Comparison of ENCODE assay signal across 8 mouse cellular contexts in genomic region chr7:4878186-4878585, GRCm38 (mm10). TPM values are rescaled to one million over a fixed set of nuclear protein-coding genes. Genes with fewer than 3 reads are reported as not detected.
A peak's percentile ranks its signal among the peaks of the same experiment; 100 is the strongest.
DNase-seq lines count a peak whose midpoint lies in the region; TF ChIP-seq lines count a peak whose summit lies in the region.

No protein-coding gene starts in this region.

- H3K9me3 ChIP-seq in heart, embryonic 10.5 days: no peaks in the 10 kb centered on the region

- H3K4me3 ChIP-seq in bone marrow, adult 2 months (replicated peaks; ENCODE audit: control insufficient read depth, low read depth, low read length): no peak overlapping the region
- no peak overlapping the region for H3K4me3 ChIP-seq in heart, embryonic 10.5 days

- TF ChIP-seq POLR2A in bone marrow, adult 2 months (IDR thresholded peaks at IDR 0.05; ENCODE audit: borderline replicate concordance, control insufficient read depth, low read depth, low read length): no peak

- no peaks in the 10 kb centered on the region for H3K27me3 ChIP-seq in splenic B cell, adult 2 months (ENCODE audit: control insufficient read depth, insufficient read depth, low read length, poor library complexity, severe bottlenecking)
- H3K27me3 ChIP-seq in heart, embryonic 10.5 days (ENCODE audit: insufficient read depth, poor library complexity, severe bottlenecking): no peaks in the 10 kb centered on the region

- no peaks in the 10 kb centered on the region; the same call in 1 of the 2 replicates for H3K4me1 ChIP-seq in bone marrow, adult 2 months (ENCODE audit: control insufficient read depth, insufficient read depth, low read length)
- peaks cover 8% of the 10 kb centered on the region for H3K4me1 ChIP-seq in heart, embryonic 10.5 days

- peak; percentile 30 to 61 for DNase-seq in lung, adult 18-20 months
- DNase-seq in lung, postnatal 25 days (ENCODE audit: low spot score): no peak
- DNase-seq in kidney, postnatal 25 days: peak; percentile 63 to 73
- DNase-seq in splenic B cell, adult 2 months (ENCODE audit: low read depth, low spot score): peak; percentile 65
- DNase-seq in cerebellum, adult 18-20 months: no peak
- no peak for DNase-seq in embryo, embryonic 9.5 days (ENCODE audit: extremely low spot score)
- DNase-seq in heart, embryonic 10.5 days (ENCODE audit: low spot score): no peak

- TF ChIP-seq CTCF in bone marrow, adult 2 months (IDR thresholded peaks at IDR 0.05; ENCODE audit: control insufficient read depth, insufficient read depth, low read length): peak; percentile 53

- no peaks in the 10 kb centered on the region for H3K36me3 ChIP-seq in splenic B cell, adult 2 months (ENCODE audit: control insufficient read depth, insufficient read depth, low read length, poor library complexity, severe bottlenecking)
- peaks cover 3% of the 10 kb centered on the region; the same call in 1 of the 2 replicates for H3K36me3 ChIP-seq in heart, embryonic 10.5 days

- no peak overlapping the region for H3K27ac ChIP-seq in bone marrow, adult 2 months (ENCODE audit: control insufficient read depth, insufficient read depth, low read depth, low read length, poor library complexity)
- no peak overlapping the region for H3K27ac ChIP-seq in heart, embryonic 10.5 days

RNA-seq across cellular contexts. Expression of gene Isoc2a, which starts 1.2 kb away (rescaled TPM):
- polyA plus RNA-seq in bone marrow, adult 2 months (2011; ENCODE audit: insufficient read depth, insufficient read length, low replicate concordance, missing spikeins): 10.7 and 21.3 TPM in 2 replicates
- 1.3 TPM in 2 replicates for polyA plus RNA-seq in heart, embryonic 10.5 days (2016; fragmentation: Nextera tagmentation; extraction: Ambion mirVana)

RNA-seq across cellular contexts. Expression of gene Isoc2b, which starts 8.1 kb away (rescaled TPM):
- 3.9 and 12.4 TPM in 2 replicates for polyA plus RNA-seq in bone marrow, adult 2 months (2011; ENCODE audit: insufficient read depth, insufficient read length, low replicate concordance, missing spikeins)
- 3.9 TPM in 2 replicates for polyA plus RNA-seq in heart, embryonic 10.5 days (2016; fragmentation: Nextera tagmentation; extraction: Ambion mirVana)

RNA-seq across cellular contexts. Expression of gene Gm36210, which starts 28.1 kb away (rescaled TPM):
- polyA plus RNA-seq in bone marrow, adult 2 months (2011; ENCODE audit: insufficient read depth, insufficient read length, low replicate concordance, missing spikeins): not detected in 2 replicates
- 0.18 and 0.36 TPM in 2 replicates for polyA plus RNA-seq in heart, embryonic 10.5 days (2016; fragmentation: Nextera tagmentation; extraction: Ambion mirVana)

RNA-seq across cellular contexts. Expression of gene Shisa7, which starts 33.7 kb away (rescaled TPM):
- 0.25 and 0.67 TPM in 2 replicates for polyA plus RNA-seq in bone marrow, adult 2 months (2011; ENCODE audit: insufficient read depth, insufficient read length, low replicate concordance, missing spikeins)
- polyA plus RNA-seq in heart, embryonic 10.5 days (2016; fragmentation: Nextera tagmentation; extraction: Ambion mirVana): 0.14 TPM in 1 of 2 replicates, not detected in the other

RNA-seq across cellular contexts. Expression of gene Zfp628, which starts 36.8 kb away (rescaled TPM):
- 7.6 and 10.6 TPM in 2 replicates for polyA plus RNA-seq in bone marrow, adult 2 months (2011; ENCODE audit: insufficient read depth, insufficient read length, low replicate concordance, missing spikeins)
- 2.9 and 3.5 TPM in 2 replicates for polyA plus RNA-seq in heart, embryonic 10.5 days (2016; fragmentation: Nextera tagmentation; extraction: Ambion mirVana)

Comparison
In these comparisons a context has a peak if more than half of its experiments do, and no peak if none do; other contexts are left out.
1. DNase-seq: peak in lung, adult 18-20 months (2 of 2), kidney, postnatal 25 days (2 of 2) and splenic B cell, adult 2 months (single experiment); none in lung, postnatal 25 days (single experiment), cerebellum, adult 18-20 months (0 of 2), embryo, embryonic 9.5 days (single experiment) and heart, embryonic 10.5 days (single experiment).